Mouse (Mus musculus): ENCODE data around the gene Mcoln1.
A peak's percentile ranks its signal among the peaks of the same experiment; 100 is the strongest.

Mcoln1 gene

DNA sequence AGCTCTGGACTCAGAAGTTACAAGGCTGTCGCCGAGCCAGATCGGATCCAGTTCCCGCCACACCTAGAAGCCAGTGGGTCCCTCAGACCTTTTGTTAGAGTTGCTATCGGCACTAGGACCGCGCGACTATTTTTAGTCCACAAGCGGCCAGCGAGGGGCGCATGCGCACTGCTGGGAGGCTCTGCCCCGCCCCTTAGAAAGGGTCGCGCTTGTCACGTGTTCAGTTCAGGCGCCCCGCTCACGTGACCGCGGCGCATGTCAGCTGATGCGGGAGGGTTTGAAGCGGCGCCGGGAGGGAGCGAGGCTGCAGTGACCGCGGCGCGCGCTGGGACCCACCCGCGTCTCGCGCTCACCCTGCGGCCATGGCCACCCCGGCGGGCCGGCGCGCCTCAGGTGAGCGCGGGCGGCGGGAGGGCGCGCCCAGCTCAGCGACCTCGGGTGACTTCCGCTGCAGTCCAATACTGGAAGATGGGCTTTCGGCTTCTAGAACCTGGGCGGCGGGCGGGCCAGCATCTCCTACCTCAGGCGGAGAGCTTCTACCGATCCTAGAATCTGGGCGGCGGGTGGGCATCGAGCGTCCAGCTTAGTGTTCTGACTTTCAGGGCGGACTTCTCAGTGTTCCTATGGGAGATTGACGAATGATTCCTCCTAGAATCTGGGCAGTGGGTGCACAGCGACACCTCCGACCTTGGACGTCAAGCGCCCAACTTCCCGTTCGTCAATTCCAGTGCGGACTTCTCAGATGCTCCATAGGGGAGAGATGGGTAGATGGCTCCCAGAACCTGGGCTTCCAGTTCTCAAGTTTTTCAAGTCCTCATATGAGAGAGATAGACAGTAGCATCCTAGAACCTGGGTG lies at the start of gene Mcoln1:
Gene Mcoln1, plus strand, starts transcription at position 223 of the 856 bp plus-strand sequence.
- peak; percentile 100 for DNase-seq (ENCODE audit: low spot score)

DNA sequence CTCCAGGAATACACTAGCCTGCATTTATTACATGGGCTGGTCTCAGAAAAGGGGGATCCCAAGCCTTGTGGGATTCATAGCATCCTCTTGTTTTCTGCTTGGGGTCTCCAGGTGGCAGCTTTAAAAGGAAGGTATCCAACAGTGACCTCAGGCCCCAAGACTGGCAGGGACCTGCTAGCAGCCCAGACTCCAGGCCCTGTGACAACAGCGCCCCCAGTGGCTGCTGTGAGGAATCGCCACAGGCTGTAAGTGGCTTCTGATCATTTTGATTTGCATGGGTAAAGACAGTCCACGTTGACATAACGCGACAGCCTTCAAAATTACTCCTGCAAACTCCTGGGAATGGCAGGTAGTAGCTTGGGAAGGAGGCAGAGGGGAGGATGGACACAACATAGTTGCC lies 49.6 kb upstream of the Mcoln1 start:
- peak; percentile 80 for DNase-seq (ENCODE audit: low spot score)

DNA sequence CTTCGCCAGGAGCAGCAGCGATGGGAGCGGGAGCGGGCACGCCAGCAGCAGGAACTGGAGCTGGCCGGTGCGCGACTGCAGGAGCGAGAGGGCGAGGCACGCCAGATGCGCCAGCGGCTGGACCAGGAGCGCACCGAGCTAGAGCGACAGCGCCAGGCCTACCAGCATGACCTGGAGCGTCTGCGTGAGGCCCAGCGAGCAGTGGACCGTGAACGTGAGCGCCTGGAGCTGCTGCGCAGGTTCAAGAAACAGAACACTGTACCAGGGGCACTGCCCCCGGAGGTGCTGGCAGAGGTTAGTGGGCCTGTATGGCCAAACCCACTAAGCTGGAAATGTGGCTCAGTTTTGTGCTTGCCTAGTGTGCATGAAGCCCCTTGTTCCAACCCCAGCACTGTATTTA lies 48.3 kb upstream of the Mcoln1 start:
- no peak for DNase-seq (ENCODE audit: low spot score)

DNA sequence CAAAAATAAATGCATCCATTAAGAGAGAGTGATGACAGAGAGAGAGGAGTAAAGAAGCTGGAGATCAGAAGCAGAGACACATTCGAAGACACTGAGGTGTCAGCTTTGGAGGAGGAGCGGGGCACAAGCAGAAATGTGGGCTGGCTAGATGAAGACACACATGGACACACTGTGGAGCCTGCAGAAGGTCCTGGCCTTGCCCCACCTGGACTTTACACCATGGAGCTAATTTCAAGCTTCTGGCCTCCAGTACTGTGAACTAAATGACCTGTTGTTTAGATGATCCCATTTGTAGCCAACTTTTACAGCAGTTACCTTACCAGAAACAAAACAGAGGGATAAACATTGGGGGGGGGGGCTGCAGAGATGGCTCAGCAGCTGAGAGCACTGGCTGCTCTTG lies 37.0 kb upstream of the Mcoln1 start:
- DNase-seq (ENCODE audit: low spot score): no peak

DNA sequence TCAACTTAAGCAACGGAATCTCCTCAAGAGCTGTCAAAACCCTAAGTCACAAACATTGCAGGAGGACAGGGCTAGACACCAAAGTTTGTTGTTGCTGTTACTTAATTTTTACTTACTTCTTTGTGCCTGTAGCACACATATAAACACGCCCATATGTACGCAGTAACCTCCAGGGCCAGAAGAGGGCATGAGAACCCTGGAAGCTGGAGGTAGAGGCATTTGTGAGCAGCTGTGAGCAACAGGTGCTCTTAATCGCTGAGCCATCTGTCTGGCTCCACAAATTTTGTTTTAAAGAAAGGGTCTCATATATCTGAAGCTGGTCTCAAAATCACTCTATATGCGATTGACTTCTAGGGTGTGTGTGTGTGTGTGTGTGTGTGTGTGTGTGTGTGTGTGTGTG lies 35.9 kb upstream of the Mcoln1 start:
- peak; percentile 68 for DNase-seq (ENCODE audit: low spot score)

DNA sequence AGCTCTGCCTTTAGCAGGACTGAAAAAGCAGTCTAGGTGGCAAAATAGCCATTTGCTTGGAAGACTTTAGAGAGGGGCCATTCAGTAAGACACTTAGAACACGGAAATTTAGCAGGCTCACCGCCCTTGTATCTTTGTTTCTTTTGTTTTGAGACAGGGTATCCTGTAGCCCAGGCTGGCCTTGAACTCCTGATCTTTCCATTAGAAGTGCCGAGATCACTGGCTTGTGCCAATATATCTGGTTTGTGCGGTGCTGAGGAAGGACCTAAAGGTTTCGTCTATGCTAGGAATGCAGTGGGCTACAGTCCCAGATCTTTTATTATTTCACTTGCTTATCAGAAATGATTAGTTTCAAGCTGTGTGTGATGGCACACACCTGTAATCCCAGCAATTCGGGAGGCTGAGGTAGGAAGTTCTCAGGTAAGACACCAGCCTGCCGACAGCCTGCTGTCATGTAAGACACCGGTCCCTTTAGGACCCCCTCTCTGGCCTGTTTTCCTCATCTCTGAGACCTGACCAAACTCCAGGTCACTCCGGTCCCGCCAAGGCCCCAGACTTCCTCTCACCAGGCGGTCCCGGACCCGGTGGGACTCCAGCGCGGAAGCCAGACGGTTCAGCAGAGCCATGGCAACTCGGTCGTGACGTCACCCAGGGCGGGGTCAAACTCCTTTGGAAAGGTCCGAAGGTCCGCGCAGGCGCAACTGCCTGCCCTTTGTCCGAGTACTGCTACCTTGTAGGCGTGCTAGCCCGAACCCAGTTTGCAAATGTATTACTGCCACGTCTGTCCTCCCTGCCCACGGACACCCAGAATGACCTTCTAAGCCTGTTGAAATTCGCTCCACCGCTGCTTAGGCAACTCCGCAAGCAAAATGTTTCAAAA lies 33.0 kb upstream of the Mcoln1 start, which contains the start of gene Pex11g:
Gene Pex11g, minus strand, starts transcription at position 675 of the 880 bp plus-strand sequence.
- DNase-seq (ENCODE audit: low spot score): peak; percentile 100

DNA sequence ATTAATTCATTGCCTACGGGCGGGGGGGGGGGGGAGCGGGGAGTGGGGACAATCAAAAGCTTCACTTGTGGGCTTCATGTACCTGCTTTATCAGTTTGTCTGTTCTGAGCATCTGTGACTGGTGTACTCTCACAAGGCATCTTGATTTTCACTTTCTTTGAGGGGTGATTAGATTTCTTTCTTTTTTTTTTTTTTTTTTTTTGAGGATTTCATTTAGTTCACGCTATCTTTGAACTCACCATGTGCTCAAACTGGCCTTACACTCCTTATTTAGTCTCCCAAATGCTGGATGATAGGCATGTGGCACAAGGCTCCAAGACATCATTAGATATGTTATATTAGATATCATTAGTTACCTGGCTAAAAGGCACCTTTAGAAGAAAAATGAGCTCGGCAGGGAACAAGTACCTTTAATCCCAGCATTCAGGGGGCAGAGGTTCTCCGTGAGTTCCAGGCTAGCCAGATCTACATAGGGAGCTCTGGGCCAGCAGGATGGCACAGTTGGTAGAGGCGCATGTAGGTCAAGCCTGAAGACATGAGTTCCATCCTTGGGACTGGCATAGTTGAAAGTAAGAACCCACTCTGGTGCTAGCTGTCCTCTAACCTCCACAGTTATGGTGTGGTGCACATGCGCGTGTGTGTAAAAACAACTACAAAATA lies 32.2 kb upstream of the Mcoln1 start:
- peak; percentile 25 for DNase-seq (ENCODE audit: low spot score)

DNA sequence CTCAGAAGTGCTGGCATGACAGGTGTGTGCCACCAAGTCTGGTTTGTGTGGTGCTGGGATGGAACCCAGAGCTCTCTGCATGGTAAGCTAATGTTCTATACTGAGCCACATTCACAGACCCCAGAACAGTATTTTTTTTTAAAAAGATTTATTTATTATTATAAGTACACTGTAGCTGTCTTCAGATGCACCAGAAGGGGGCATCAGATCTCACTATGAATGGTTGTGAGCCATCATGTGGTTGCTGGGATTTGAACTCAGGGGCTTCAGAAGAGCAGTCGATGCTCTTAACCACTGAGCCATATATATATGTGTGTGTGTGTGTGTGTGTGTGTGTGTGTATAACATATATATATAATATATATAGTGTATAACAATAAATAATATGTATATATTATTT lies 31.4 kb upstream of the Mcoln1 start:
- no peak for DNase-seq (ENCODE audit: low spot score)

DNA sequence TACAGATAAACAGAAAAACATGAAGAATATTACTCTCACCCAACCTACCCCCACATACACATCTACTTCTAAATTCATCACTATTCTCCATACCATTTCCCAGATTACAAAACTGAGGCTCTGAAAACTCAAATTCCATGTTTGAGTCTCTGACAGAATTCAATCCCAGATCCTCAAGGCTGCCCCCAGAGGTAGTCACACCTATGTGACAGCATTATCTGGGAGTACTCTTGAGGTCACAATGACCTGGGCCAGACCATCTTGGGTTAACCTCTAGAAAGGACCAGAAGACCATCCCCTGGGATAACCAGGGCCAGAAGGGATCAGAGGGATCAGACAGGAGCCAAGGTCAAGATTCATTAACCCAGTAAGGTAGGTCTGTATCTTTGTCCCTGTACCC lies 29.7 kb upstream of the Mcoln1 start, which contains the start of gene Tex45:
Gene Tex45, plus strand, starts transcription at position 301 of the 400 bp plus-strand sequence.
- DNase-seq (ENCODE audit: low spot score): no peak

DNA sequence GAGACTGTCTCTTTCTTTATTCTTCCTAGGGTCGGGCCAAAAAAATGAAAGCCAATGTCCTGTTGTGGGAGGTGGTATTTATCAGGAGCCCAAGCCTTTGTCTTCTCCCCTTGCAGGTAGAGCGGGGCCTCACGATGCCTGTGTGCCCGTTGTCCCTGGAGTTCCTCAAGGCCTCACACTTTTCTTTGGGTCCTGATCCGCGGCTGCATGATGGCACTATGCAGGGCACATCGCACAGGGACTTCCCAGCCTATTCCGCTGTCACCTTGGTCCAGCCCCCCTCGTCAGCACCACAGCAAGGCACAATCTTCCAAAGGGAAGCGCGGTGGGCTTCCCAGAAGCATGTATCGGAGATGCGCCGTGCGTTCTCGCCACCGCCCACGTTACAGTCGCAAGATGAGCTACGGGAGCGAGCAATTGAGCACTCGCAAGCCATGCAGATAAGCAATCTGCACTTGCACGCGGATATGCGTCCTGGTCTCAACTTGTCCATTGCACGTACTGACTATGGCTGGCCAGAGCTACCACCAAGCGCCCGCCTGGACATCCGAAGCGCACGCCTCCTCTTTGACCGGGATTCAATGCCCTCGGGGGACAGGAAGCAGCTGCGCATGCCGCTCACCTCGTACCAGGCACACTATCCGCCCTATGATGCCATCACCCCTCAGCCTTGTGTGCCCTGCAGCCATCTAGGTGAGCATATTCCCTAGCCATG lies 24.4 kb upstream of the Mcoln1 start:
- peak; percentile 29 for DNase-seq (ENCODE audit: low spot score)

DNA sequence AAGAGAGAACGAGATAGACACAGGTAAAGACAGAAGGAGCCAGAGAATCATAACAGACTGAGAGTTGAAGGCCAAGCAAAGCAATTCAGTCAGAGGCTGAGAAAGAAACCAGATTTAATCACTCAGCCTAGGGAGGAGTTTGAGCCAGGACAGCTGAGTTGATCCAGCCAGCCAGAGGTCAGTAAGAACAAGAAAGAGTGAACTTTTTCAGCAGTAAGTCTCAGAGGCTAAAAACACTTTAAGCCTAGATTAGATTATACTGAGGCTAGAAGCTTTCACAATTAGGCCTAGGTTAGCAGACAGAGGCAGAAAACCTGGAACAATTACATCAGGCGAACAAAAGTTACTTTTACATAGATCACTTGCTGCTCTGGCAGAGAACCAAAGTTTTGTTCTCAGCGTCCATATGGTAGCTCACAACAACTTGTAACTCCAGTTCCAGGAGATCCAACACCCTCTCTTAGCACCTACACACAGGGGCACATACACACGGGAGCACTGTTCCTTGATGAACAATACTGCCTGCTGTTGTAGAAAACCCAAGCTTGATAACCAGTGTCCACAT lies 20.0 kb upstream of the Mcoln1 start:
- DNase-seq (ENCODE audit: low spot score): no peak

DNA sequence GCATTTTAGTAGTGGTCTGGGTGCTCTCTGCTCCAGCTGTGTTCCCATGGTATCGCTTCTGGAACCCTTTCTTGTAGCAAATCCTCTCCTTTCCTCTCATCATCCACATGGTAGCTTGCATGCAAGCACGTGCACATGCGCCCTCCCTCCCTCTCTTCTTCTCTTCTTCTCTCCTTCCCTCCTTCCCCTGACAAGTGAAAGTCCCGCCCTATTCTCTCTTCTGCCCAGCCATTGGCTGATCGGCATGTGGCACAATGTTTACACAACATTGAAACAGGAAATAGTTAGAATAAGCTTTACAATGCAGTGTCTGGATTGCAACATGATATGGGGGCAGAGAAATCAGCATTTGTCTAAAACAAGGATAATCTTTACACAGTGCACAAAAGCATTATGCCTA lies 18.7 kb upstream of the Mcoln1 start:
- no peak for DNase-seq (ENCODE audit: low spot score)

DNA sequence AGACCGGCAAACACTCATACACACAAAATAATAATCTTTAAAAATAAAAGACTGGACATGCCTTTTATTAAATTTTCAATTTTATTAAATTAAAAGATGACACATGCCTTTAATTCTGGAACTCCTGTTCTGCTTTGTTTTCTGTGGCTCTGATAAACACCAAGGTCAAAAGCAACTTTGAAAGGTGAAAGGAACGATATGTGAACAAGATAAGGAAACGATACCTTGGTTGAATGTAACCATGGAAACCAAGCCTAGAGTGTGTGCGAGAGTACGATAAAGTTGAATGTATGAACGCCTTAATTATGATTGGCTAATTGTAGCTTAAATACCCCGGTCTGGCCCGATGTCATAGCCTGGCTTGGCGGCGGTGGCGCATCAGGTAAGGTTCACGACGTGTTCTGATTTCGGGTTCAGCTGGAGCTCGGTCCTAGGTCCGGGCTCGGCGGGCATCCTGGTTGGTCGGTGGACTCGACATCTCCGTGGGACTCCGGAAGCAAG lies 18.0 kb upstream of the Mcoln1 start:
- DNase-seq (ENCODE audit: low spot score): no peak

DNA sequence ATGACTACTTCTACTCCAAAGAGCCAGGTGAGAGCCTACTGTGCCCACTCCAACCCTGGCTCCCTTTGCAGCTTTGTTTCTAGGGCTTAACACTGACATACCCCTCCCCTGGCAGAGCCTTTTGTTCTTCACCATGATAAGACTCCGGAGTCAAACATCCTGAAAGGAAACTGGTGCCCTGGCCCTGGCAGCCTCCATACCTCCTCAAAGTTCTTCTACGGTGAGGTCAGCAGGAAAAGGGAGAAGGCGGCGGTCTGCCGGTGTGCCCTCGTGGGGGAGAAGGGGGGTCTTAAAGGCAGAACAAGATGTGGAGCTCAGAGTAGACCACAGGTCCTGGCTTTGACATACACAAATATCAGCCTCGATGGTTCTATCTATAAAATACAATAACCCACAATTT lies 16.7 kb upstream of the Mcoln1 start:
- no peak for DNase-seq (ENCODE audit: low spot score)

DNA sequence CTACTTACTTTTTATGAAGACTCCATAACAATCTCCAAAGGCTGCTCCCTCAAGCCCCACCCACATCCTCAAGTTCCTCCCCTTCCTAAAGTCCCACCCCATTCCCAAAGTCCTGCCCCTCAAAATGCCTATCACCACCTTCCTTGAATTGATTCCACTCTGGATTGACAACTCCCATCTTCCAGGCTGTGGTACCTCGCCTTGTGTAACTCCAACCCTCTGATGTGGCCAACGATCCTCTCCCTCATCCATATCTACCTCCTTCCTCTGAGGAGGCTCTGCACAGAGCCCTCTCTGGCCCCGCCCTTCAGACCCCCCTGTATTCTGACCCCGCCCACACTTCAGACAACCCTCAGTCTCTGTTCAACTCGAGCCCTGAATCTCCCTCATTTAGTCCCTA lies 15.1 kb upstream of the Mcoln1 start:
- DNase-seq (ENCODE audit: low spot score): no peak

DNA sequence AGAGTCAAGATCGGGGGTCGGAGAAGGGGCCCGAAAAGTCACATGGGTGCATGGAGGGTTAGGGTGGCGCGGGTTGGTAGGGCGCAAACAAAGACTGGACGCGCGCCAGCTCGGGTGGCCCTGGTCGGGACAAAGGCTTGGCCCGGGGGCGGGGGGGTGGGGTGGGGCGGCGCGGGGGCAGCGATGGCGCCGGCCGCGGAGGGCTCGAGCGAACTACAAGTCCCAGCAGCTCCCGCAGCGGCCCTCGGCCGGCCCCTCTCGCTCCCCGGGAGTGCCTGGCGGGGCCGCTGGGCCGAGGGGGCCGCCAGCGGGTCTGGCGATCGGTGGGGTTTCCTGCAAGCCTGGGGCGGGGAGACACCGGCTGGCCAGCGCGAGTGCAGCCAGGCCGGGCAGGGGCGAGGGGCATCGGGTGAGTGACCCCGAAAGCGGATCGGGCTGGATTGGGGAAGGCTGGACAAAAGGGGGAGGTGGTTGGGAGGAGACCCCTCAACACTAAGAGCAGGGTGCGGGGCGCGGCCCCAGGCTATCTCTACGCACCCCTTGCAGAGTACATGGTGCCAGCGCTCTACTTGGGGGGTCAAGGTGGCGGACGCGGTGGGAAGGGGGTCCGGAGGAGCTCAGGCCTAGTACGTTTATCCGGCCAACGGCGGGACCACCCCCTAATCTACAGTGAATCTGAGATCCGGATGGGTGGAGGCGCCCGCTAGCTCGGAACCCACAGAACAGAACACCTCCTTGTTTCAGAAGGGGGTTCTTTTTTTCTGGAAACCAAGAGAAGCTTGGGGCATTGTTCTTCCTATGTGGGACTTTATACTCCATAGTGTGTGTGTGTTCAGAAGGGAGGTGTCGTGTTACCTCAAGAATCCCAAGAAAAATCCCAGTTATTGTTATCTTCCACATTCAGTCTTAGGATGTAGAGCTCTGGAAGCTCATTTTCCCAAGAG lies 7.1 kb upstream of the Mcoln1 start, which contains the start of gene Zfp358:
Gene Zfp358, plus strand, starts transcription at position 238 of the 944 bp plus-strand sequence.
- DNase-seq (ENCODE audit: low spot score): peak; percentile 87

DNA sequence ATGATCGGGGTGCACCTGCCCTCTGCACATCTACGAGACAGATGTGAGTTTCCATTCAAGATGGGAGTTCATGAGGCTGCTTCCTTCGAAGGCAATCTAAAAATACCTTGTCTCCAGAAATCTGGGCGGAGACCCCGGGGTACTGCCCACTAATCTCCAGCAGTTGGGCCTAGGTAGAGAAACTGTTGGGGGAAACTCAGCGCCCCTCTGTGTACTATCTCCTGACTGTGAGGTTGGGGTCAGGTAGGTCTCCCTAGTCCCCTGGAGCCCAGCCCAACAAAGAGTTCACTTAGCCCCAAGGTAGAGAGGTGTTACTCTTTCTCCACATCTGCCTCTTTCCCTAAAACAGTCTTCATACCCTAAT lies 6.4 kb upstream of the Mcoln1 start:
- DNase-seq (ENCODE audit: low spot score): no peak

DNA sequence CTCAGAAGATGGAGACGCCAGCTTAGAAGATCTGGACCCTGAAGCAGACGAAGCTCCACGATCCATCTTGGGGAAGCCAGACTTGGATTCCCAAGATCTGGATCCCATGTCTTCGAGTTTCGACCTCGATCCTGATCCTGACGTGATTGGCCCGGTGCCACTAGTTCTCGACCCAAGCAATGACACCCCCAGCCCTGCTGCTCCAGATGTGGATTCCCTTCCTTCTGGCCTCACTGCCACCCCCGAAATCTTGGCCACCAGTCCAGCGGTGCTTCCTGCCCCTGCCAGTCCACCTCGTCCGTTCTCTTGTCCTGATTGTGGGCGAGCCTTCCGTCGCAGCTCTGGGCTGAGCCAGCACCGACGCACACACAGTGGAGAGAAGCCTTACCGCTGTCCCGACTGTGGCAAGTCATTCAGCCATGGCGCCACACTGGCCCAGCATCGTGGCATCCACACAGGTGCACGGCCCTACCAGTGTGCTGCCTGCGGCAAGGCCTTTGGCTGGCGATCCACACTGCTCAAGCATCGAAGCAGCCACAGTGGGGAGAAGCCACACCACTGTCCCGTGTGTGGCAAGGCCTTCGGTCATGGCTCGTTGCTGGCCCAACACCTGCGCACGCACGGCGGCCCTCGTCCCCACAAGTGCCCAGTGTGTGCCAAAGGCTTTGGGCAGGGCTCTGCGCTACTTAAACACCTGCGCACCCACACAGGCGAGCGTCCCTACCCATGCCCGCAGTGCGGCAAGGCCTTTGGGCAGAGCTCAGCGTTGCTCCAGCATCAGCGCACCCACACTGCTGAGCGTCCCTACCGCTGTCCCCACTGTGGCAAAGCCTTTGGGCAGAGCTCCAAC lies 4.5 kb upstream of the Mcoln1 start:
- no peak for DNase-seq (ENCODE audit: low spot score)

DNA sequence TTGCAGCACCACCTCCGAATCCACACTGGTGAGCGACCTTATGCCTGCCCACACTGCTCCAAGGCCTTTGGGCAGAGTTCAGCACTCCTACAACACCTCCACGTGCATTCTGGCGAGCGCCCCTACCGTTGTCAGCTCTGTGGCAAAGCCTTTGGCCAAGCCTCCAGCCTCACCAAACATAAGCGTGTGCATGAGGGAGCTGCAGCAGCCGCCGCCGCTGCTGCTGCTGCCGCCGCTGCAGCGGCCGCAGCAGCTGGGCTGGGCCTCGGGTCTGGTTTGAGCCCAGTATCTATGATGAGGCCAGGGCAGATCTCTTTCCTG lies 3.9 kb upstream of the Mcoln1 start:
- DNase-seq (ENCODE audit: low spot score): no peak

Measured in retina, embryonic 14.5 days (tissue).